Mouse (Mus musculus): Measurements from ENCODE around the gene Kirrel3. TPM values are rescaled to one million over a fixed set of nuclear protein-coding genes. Genes with fewer than 3 reads are reported as not detected.

Gene Kirrel3
- total RNA-seq (2023) = not detected

GRCm38 (mm10) chr9:34485759-34486431, at the start of gene Kirrel3:
Gene Kirrel3, plus strand, starts transcription at chr9:34485894.

